Mouse (Mus musculus) heart, embryonic 16.5 days (tissue): ENCODE data around the gene Luzp4. TPM values are rescaled to one million over a fixed set of nuclear protein-coding genes. Genes with fewer than 3 reads are reported as not detected.
"Not testable (repeated sequence)": the region's sequence is repeated elsewhere in the genome, so short reads cannot be mapped to it uniquely, and the experiment has no call there.

ENCODE experiments used
- ATAC-seq: fragments of 200-750 bp; cut with Nextera tagmentation; replicated peaks from 2 replicates; pipeline ENCODE4 v1.8.0; 2017; ENCODE audit warnings: moderate number of reproducible peaks; ENCODE audit not compliant: insufficient read depth, low FRiP score; ENCODE audit errors: extremely low read depth
- H3K27ac ChIP-seq: fragments of 300-500 bp; sonication (generic); 2 replicates; pipeline ENCODE4 v1.5.1; 2014; ENCODE audit warnings: mild to moderate bottlenecking, low read length, control low read depth, moderate library complexity
- H3K27me3 ChIP-seq: fragments of 300-500 bp; sonication (generic); 2 replicates; pipeline ENCODE4 v1.6.1; 2014; ENCODE audit warnings: low read length, mixed read lengths; ENCODE audit not compliant: control insufficient read depth, insufficient read depth
- H3K36me3 ChIP-seq: fragments of 300-500 bp; sonication (generic); 2 replicates; pipeline ENCODE4 v1.6.1; 2014; ENCODE audit not compliant: control insufficient read depth, insufficient read depth
- H3K4me1 ChIP-seq: fragments of 300-500 bp; sonication (generic); 2 replicates; pipeline ENCODE4 v1.6.1; 2014; ENCODE audit warnings: low read length, mixed read lengths; ENCODE audit not compliant: control insufficient read depth, insufficient read depth
- H3K4me2 ChIP-seq: fragments of 300-500 bp; sonication (generic); 2 replicates; pipeline ENCODE4 v1.6.1; 2014; ENCODE audit warnings: low read depth, mild to moderate bottlenecking, control low read depth, low read length
- H3K4me3 ChIP-seq: fragments of 300-500 bp; sonication (generic); 2 replicates; pipeline ENCODE4 v1.5.1; 2014; ENCODE audit warnings: mild to moderate bottlenecking, control low read depth, low read length
- H3K9ac ChIP-seq: fragments of 300-500 bp; sonication (generic); 2 replicates; pipeline ENCODE4 v1.6.1; 2014; ENCODE audit warnings: low read length, control low read depth
- H3K9me3 ChIP-seq: fragments of 300-500 bp; sonication (generic); replicated peaks from 2 replicates; pipeline ENCODE4 v1.6.1; 2016; ENCODE audit warnings: low read length; ENCODE audit not compliant: control insufficient read depth
- WGBS: fragments of 180-500 bp; shearing (Covaris S2); extraction: QIAGEN DNeasy Blood & Tissue Kit; methylation state at CpG from one replicate; pipeline ENCODE4 v1.1.7; 2014; 5-methylcytosine and 5-hydroxymethylcytosine counted together
- polyA plus RNA-seq: library from polyadenylated mRNA; unstranded; fragments of >200 nt; fragmentation: Nextera tagmentation; extraction: Ambion mirVana; gene quantifications from 2 replicates; pipeline ENCODE4 v1.2.1, GENCODE M21; 2015

Gene Luzp4
- not detected in 2 replicates for polyA plus RNA-seq

GRCm38 (mm10) chrX:148857340-148857739 is at the start of gene Luzp4:
Gene Luzp4 (plus strand): TSS chrX:148857640.
- H3K27ac ChIP-seq, H3K4me1 ChIP-seq, H3K36me3 ChIP-seq, H3K9me3 ChIP-seq, H3K4me3 ChIP-seq, H3K4me2 ChIP-seq, H3K27me3 ChIP-seq, H3K9ac ChIP-seq, ATAC-seq: not testable (repeated sequence)
- WGBS, result 71% methylated on average over 2 of the region's 6 CpGs

DNA sequence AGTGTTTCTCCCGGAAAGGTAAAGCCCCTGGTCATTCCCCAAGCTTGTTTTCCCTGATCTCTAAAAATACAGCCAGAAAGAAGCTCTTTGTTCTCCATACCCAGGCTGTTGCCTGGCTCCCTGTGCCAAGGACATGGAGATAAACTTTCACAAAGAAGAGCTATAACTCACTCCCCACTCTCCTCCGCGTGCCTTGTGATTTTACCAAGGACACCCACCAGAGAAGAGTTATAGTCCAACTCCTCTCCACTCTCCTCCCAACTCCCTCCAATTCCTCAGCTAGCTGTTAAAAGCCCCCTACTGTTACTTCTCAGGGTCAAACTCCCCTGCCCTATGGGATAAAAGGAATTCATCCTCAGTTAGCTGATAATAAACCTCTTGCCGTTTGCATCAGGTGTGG is 15.6 kb upstream of the Luzp4 start:
- H3K27ac ChIP-seq, H3K36me3 ChIP-seq, H3K4me1 ChIP-seq, ATAC-seq, H3K4me3 ChIP-seq, H3K4me2 ChIP-seq, H3K9me3 ChIP-seq, H3K27me3 ChIP-seq, H3K9ac ChIP-seq: not testable (repeated sequence)
- 82% methylated on average over 4 of the region's 4 CpGs for WGBS

Other genes starting within 250 kb of the Luzp4 start
- not detected in 2 replicates for gene Gm8334, start 242.5 kb upstream of the Luzp4 start, polyA plus RNA-seq
- not detected in 2 replicates for gene Gm15127, start 194.0 kb upstream of the Luzp4 start, polyA plus RNA-seq
- not detected in 2 replicates for gene Ott, start 216.6 kb downstream of the Luzp4 start, polyA plus RNA-seq